In the genomic region with DNA sequence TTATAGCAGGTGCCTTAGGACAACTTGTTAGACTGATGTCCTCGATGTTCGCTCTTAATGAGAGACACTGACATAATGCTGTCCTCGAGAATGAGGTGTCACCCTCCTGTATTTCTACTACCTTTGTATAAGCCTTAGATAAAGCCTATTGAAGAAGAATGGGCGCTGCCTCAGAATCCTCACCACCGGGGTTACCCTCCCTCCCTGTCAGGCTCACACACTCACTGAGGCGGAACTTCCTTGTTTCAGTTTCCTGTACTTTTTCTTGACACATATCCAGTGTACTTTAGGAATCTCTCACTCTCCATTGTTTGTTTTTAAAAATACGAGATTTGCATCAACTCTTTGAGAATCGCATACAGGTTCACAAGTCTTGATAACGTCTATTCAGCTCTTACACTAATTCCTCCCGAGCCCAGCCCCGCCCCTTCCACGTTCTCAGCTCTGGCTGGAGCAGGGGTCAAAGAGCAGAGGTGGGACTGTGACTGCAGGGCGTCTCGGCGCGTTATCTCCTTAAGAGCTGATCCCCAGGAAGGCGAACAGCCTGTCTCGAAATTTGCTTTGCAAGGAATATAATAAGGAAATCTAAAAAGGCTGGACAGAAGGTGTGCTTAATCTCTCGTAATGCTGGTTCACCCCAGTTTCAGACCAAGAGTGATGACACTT, we compare ENCODE assay signal across 8 mouse cellular contexts. TPM values are rescaled to one million over a fixed set of nuclear protein-coding genes. Genes with fewer than 3 reads are reported as not detected.
DNase-seq lines count a peak whose midpoint lies in the region; ATAC-seq and TF ChIP-seq lines count a peak whose summit lies in the region.

No protein-coding gene starts in this region.

- H3K27ac ChIP-seq in heart, embryonic 11.5 days (ENCODE audit: low read depth, low read length) = no peak overlapping the region
- H3K27ac ChIP-seq in kidney, embryonic 16.5 days (ENCODE audit: low read length) = no peak overlapping the region
- no peak overlapping the region for H3K27ac ChIP-seq in stomach, embryonic 15.5 days
- H3K27ac ChIP-seq in layer of hippocampus, adult 2 months = no peak overlapping the region

- H3K4me3 ChIP-seq in heart, embryonic 11.5 days (ENCODE audit: low read depth, low read length) = peak overlapping the region; percentile 48
- H3K4me3 ChIP-seq in kidney, embryonic 16.5 days (ENCODE audit: low read length) = peak overlapping the region; percentile 43
- H3K4me3 ChIP-seq in stomach, embryonic 15.5 days (replicated peaks) = peak overlapping the region; percentile 32
- no peak overlapping the region; the same call in 1 of the 2 replicates for H3K4me3 ChIP-seq in layer of hippocampus, adult 2 months

- H3K4me2 ChIP-seq in heart, embryonic 11.5 days = peak overlapping the region; percentile 75
- H3K4me2 ChIP-seq in kidney, embryonic 16.5 days (replicated peaks; ENCODE audit: low read depth, low read length) = peak overlapping the region; percentile 54
- peak overlapping the region; percentile 57 for H3K4me2 ChIP-seq in stomach, embryonic 15.5 days

- H3K36me3 ChIP-seq in heart, embryonic 11.5 days (ENCODE audit: control insufficient read depth, insufficient read depth, low read length) = no peaks in the 10 kb centered on the region
- no peaks in the 10 kb centered on the region for H3K36me3 ChIP-seq in kidney, embryonic 16.5 days (ENCODE audit: insufficient read depth, low read length)
- H3K36me3 ChIP-seq in stomach, embryonic 15.5 days = no peaks in the 10 kb centered on the region

- no peaks in the 10 kb centered on the region; the same call in 1 of the 2 replicates for H3K4me1 ChIP-seq in heart, embryonic 11.5 days (ENCODE audit: control insufficient read depth, insufficient read depth, low read length)
- H3K4me1 ChIP-seq in kidney, embryonic 16.5 days (ENCODE audit: insufficient read depth, low read length) = 0 out of 2 replicates have a peak, but pooled peaks cover 6% of the 10 kb centered on the region
- H3K4me1 ChIP-seq in stomach, embryonic 15.5 days = no peaks in the 10 kb centered on the region

- no peaks in the 10 kb centered on the region for H3K9me3 ChIP-seq in heart, embryonic 11.5 days (replicated peaks; ENCODE audit: control insufficient read depth, low read length)
- H3K9me3 ChIP-seq in kidney, embryonic 16.5 days (ENCODE audit: low read length) = no peaks in the 10 kb centered on the region
- H3K9me3 ChIP-seq in stomach, embryonic 15.5 days = no peaks in the 10 kb centered on the region

- no peak for ATAC-seq in heart, embryonic 11.5 days (replicated peaks; ENCODE audit: insufficient number of reproducible peaks, low FRiP score, low TSS enrichment)
- ATAC-seq in kidney, embryonic 16.5 days (ENCODE audit: low FRiP score, low TSS enrichment) = no peak
- ATAC-seq in stomach, embryonic 15.5 days (ENCODE audit: insufficient read depth, low FRiP score, low read depth) = no peak; the same call in 1 of the 2 replicates

- no peak for TF ChIP-seq CTCF in layer of hippocampus, adult 2 months (conservative IDR thresholded peaks at IDR 0.05)

- DNase-seq in A20 (ENCODE audit: low read depth, low spot score) = peak; percentile 70
- peak; percentile 6 for DNase-seq in adrenal gland, adult 8-10 months
- peak; percentile 39 for DNase-seq in lung, postnatal 36 days
- DNase-seq in cerebellum, adult 9-11 months = no peak
- DNase-seq in layer of hippocampus, adult 2 months (ENCODE audit: low spot score in 2 of 2) = no peak

- 15% methylated on average over 19 of the region's 19 CpGs for WGBS in heart, embryonic 11.5 days (ENCODE audit: insufficient replicate concordance)
- 13% methylated on average over 19 of the region's 19 CpGs for WGBS in kidney, embryonic 16.5 days
- 13% methylated on average over 19 of the region's 19 CpGs for WGBS in stomach, embryonic 15.5 days

- H3K27me3 ChIP-seq in heart, embryonic 11.5 days (ENCODE audit: control insufficient read depth, insufficient read depth, low read length) = no peaks in the 10 kb centered on the region
- no peaks in the 10 kb centered on the region for H3K27me3 ChIP-seq in kidney, embryonic 16.5 days (ENCODE audit: insufficient read depth, low read length)
- no peaks in the 10 kb centered on the region for H3K27me3 ChIP-seq in stomach, embryonic 15.5 days (replicated peaks)

- peak overlapping the region; percentile 58 for H3K9ac ChIP-seq in heart, embryonic 11.5 days (ENCODE audit: low read depth, low read length)
- peak overlapping the region; percentile 31 for H3K9ac ChIP-seq in kidney, embryonic 16.5 days (replicated peaks; ENCODE audit: low read length)
- H3K9ac ChIP-seq in stomach, embryonic 15.5 days = no peak overlapping the region

RNA-seq across cellular contexts. Expression of gene Aldoart2, which starts 4.9 kb away (rescaled TPM):
- total RNA-seq in adrenal gland, adult 8-10 months (2022) = not detected
- polyA plus RNA-seq in heart, embryonic 11.5 days (2014; fragmentation: Nextera tagmentation; extraction: Ambion mirVana) = 0.19 and 0.28 TPM in 2 replicates
- not detected in 2 replicates for polyA plus RNA-seq in kidney, embryonic 16.5 days (2015; fragmentation: Nextera tagmentation; extraction: Ambion mirVana)
- polyA plus RNA-seq in stomach, embryonic 15.5 days (2015; fragmentation: Nextera tagmentation; extraction: Ambion mirVana) = 0.42 TPM in 1 of 2 replicates, not detected in the other
- total RNA-seq in layer of hippocampus, adult 2 months (2021) = not detected

RNA-seq across cellular contexts. Expression of gene Insm2, which starts 39.1 kb away (rescaled TPM):
- 1 to 10 TPM; 2.6 to 6.4 (median 4.8) TPM for total RNA-seq in adrenal gland, adult 8-10 months (2022)
- 0.07 TPM in 1 of 2 replicates, not detected in the other for polyA plus RNA-seq in heart, embryonic 11.5 days (2014; fragmentation: Nextera tagmentation; extraction: Ambion mirVana)
- 0.26 and 0.40 TPM in 2 replicates for polyA plus RNA-seq in kidney, embryonic 16.5 days (2015; fragmentation: Nextera tagmentation; extraction: Ambion mirVana)
- polyA plus RNA-seq in stomach, embryonic 15.5 days (2015; fragmentation: Nextera tagmentation; extraction: Ambion mirVana) = 0.14 and 0.40 TPM in 2 replicates
- under 1 TPM; 0.12 to 0.13 TPM for total RNA-seq in layer of hippocampus, adult 2 months (2021)

Comparison
In these comparisons a context has a peak if more than half of its experiments do, and no peak if none do; other contexts are left out.
1. DNase-seq: peak in A20 (single experiment), adrenal gland, adult 8-10 months (single experiment) and lung, postnatal 36 days (single experiment); none in cerebellum, adult 9-11 months (single experiment) and layer of hippocampus, adult 2 months (0 of 2).
2. Peak in every context shown above with its lines, with median percentiles within 50 percentile points of each other: H3K4me2 ChIP-seq.